Mouse (Mus musculus) lung, embryonic 14.5 days (tissue): ENCODE data around the gene Selplg. TPM values are rescaled to one million over a fixed set of nuclear protein-coding genes. Genes with fewer than 3 reads are reported as not detected.

Source experiments
- ATAC-seq: fragments of 200-750 bp; cut with Nextera tagmentation; 2 replicates; pipeline ENCODE4 v1.8.0; 2017; ENCODE audit warnings: mild to moderate bottlenecking, moderate TSS enrichment, moderate library complexity; ENCODE audit not compliant: insufficient read depth
- DNase-seq: peaks from one replicate; pipeline ENCODE4 v3.0.0-alpha.2; 2015
- H3K27ac ChIP-seq: fragments of 300-500 bp; sonication (generic); 2 replicates; pipeline ENCODE4 v1.5.1; 2014; ENCODE audit warnings: low read depth, mild to moderate bottlenecking, moderate library complexity
- H3K27me3 ChIP-seq: fragments of 300-500 bp; sonication (generic); 2 replicates; pipeline ENCODE4 v1.6.1; 2014; ENCODE audit warnings: low read length, control low read depth; ENCODE audit not compliant: insufficient read depth
- H3K36me3 ChIP-seq: fragments of 300-500 bp; sonication (generic); 2 replicates; pipeline ENCODE4 v1.6.1; 2014; ENCODE audit warnings: control low read depth; ENCODE audit not compliant: insufficient read depth
- H3K4me1 ChIP-seq: fragments of 300-500 bp; sonication (generic); 2 replicates; pipeline ENCODE4 v1.6.1; 2014; ENCODE audit warnings: antibody characterized with exemption, control low read depth; ENCODE audit not compliant: insufficient read depth
- H3K4me2 ChIP-seq: fragments of 300-500 bp; sonication (generic); 2 replicates; pipeline ENCODE4 v1.6.1; 2014; ENCODE audit warnings: mild to moderate bottlenecking
- H3K4me3 ChIP-seq: fragments of 300-500 bp; sonication (generic); 2 replicates; pipeline ENCODE4 v1.5.1; 2014; ENCODE audit warnings: low read depth, low read length
- H3K9ac ChIP-seq: fragments of 300-500 bp; sonication (generic); 2 replicates; pipeline ENCODE4 v1.6.1; 2014
- H3K9me3 ChIP-seq: fragments of 300-500 bp; sonication (generic); 2 replicates; pipeline ENCODE4 v1.6.1; 2016; ENCODE audit warnings: low read depth, low read length, control low read depth
- CTCF ChIP-seq: IDR thresholded peaks from 2 replicates; pipeline ENCODE4 v1.5.1; 2016; ENCODE audit warnings: antibody characterized with exemption, low read depth
- WGBS: fragments of 180-500 bp; shearing (Covaris S2); extraction: QIAGEN DNeasy Blood & Tissue Kit; methylation state at CpG from one replicate; pipeline ENCODE4 v1.1.7; 2014; 5-methylcytosine and 5-hydroxymethylcytosine counted together
- polyA plus RNA-seq: library from polyadenylated mRNA; unstranded; fragments of >200 nt; fragmentation: Nextera tagmentation; extraction: Ambion mirVana; gene quantifications from 2 replicates; pipeline ENCODE4 v1.2.1, GENCODE M21; 2014

Selplg gene
- polyA plus RNA-seq, 1 experiment from 2014 or later: 3.4 TPM

GRCm38 (mm10) chr5:113771213-113772162 lies 61.0 kb downstream of the Selplg start:
- peak overlapping the region; percentile 95 for H3K4me2 ChIP-seq
- peak overlapping the region; percentile 99 for H3K27ac ChIP-seq
- under 1% methylated on average over 94 of the region's 97 CpGs for WGBS
- peak overlapping the region; percentile 92 for H3K9ac ChIP-seq
- no peaks in the 10 kb centered on the region for H3K9me3 ChIP-seq
- no peaks in the 10 kb centered on the region for H3K27me3 ChIP-seq
- peaks cover 41% of the 10 kb centered on the region for H3K36me3 ChIP-seq
- peak overlapping the region; percentile 99 for H3K4me3 ChIP-seq
- no peaks in the 10 kb centered on the region for H3K4me1 ChIP-seq
- no peak for TF ChIP-seq CTCF
- peak; percentile 83 for ATAC-seq
- DNase-seq: peak; percentile 94

GRCm38 (mm10) chr5:113768806-113769205 lies 63.6 kb downstream of the Selplg start:
- no peak for ATAC-seq
- no peak for TF ChIP-seq CTCF
- H3K4me2 ChIP-seq: no peak overlapping the region
- no peaks in the 10 kb centered on the region for H3K9me3 ChIP-seq
- H3K27ac ChIP-seq: no peak overlapping the region
- peaks cover 42% of the 10 kb centered on the region for H3K36me3 ChIP-seq
- WGBS: 85% methylated on average over 8 of the region's 8 CpGs
- no peak for DNase-seq
- H3K4me3 ChIP-seq: no peak overlapping the region
- no peak overlapping the region for H3K9ac ChIP-seq
- H3K27me3 ChIP-seq: no peaks in the 10 kb centered on the region
- no peaks in the 10 kb centered on the region for H3K4me1 ChIP-seq

Other genes with a start within 250 kb of the Selplg start
- 8.3 and 11.1 TPM in 2 replicates for gene Cmklr1, start 182.2 kb downstream of the Selplg start, polyA plus RNA-seq
- gene 1700069L16Rik, start 107.9 kb downstream of the Selplg start, polyA plus RNA-seq: 0.38 TPM in 1 of 2 replicates, not detected in the other
- 3.6 and 4.3 TPM in 2 replicates for gene Ficd, start 96.8 kb downstream of the Selplg start, polyA plus RNA-seq
- 53.8 and 63.1 TPM in 2 replicates for gene Sart3, start 60.1 kb downstream of the Selplg start, polyA plus RNA-seq
- 112 and 116 TPM in 2 replicates for gene Iscu, start 59.9 kb downstream of the Selplg start, polyA plus RNA-seq
- 23.0 and 23.6 TPM in 2 replicates for gene Tmem119, start 32.1 kb downstream of the Selplg start, polyA plus RNA-seq
- gene Coro1c, start 76.1 kb upstream of the Selplg start, polyA plus RNA-seq: 151 and 165 TPM in 2 replicates
- gene Ssh1, start 161.2 kb upstream of the Selplg start, polyA plus RNA-seq: 25.0 and 29.9 TPM in 2 replicates
- gene Dao, start 171.1 kb upstream of the Selplg start, polyA plus RNA-seq: not detected in 2 replicates
- 10.7 and 10.8 TPM in 2 replicates for gene Usp30, start 232.8 kb upstream of the Selplg start, polyA plus RNA-seq